Mouse (Mus musculus) stomach, embryonic 14.5 days (tissue): Measurements from ENCODE around the gene Cdk6. TPM values are rescaled to one million over a fixed set of nuclear protein-coding genes. Genes with fewer than 3 reads are reported as not detected.

ENCODE experiments used
- ATAC-seq: fragments of 200-750 bp; cut with Nextera tagmentation; 2 replicates; pipeline ENCODE4 v1.8.0; 2017; ENCODE audit warnings: low read depth, moderate TSS enrichment; ENCODE audit not compliant: insufficient number of reproducible peaks, insufficient read depth, low FRiP score
- H3K27ac ChIP-seq: fragments of 300-500 bp; sonication (generic); 2 replicates; pipeline ENCODE4 v1.5.1; 2014; ENCODE audit warnings: mild to moderate bottlenecking, low read length, moderate library complexity, mixed read lengths
- H3K27me3 ChIP-seq: fragments of 300-500 bp; sonication (generic); 2 replicates; pipeline ENCODE4 v1.6.1; 2014; ENCODE audit warnings: low read length, control low read depth, mixed read lengths; ENCODE audit not compliant: control insufficient read depth, insufficient read depth
- H3K36me3 ChIP-seq: fragments of 300-500 bp; sonication (generic); 2 replicates; pipeline ENCODE4 v1.6.1; 2014; ENCODE audit warnings: mild to moderate bottlenecking, control low read depth, low read length, moderate library complexity, mixed read lengths; ENCODE audit not compliant: control insufficient read depth, insufficient read depth
- H3K4me1 ChIP-seq: fragments of 300-500 bp; sonication (generic); 2 replicates; pipeline ENCODE4 v1.6.1; 2014; ENCODE audit warnings: low read length, control low read depth, mixed read lengths; ENCODE audit not compliant: control insufficient read depth, insufficient read depth
- H3K4me2 ChIP-seq: fragments of 300-500 bp; sonication (generic); replicated peaks from 2 replicates; pipeline ENCODE4 v1.6.1; 2014; ENCODE audit warnings: low read depth, low read length, control low read depth
- H3K4me3 ChIP-seq: fragments of 300-500 bp; sonication (generic); 2 replicates; pipeline ENCODE4 v1.5.1; 2014; ENCODE audit warnings: low read depth, low read length, control low read depth
- H3K9ac ChIP-seq: fragments of 300-500 bp; sonication (generic); replicated peaks from 2 replicates; pipeline ENCODE4 v1.6.1; 2014; ENCODE audit warnings: low read depth, mild to moderate bottlenecking, control low read depth, low read length, moderate library complexity, mixed read lengths
- H3K9me3 ChIP-seq: fragments of 300-500 bp; sonication (generic); 2 replicates; pipeline ENCODE4 v1.6.1; 2016; ENCODE audit warnings: low read depth, low read length, control low read depth; ENCODE audit not compliant: control insufficient read depth
- WGBS: fragments of 180-500 bp; shearing (Covaris S2); extraction: QIAGEN DNeasy Blood & Tissue Kit; methylation state at CpG from one replicate; pipeline ENCODE4 v1.1.7; 2014; 5-methylcytosine and 5-hydroxymethylcytosine counted together
- polyA plus RNA-seq: library from polyadenylated mRNA; unstranded; fragments of >200 nt; fragmentation: Nextera tagmentation; extraction: Ambion mirVana; gene quantifications from 2 replicates; pipeline ENCODE4 v1.2.1, GENCODE M21; 2014

The Cdk6 gene
- polyA plus RNA-seq, 1 experiment from 2014 or later = 36.8 TPM

DNA sequence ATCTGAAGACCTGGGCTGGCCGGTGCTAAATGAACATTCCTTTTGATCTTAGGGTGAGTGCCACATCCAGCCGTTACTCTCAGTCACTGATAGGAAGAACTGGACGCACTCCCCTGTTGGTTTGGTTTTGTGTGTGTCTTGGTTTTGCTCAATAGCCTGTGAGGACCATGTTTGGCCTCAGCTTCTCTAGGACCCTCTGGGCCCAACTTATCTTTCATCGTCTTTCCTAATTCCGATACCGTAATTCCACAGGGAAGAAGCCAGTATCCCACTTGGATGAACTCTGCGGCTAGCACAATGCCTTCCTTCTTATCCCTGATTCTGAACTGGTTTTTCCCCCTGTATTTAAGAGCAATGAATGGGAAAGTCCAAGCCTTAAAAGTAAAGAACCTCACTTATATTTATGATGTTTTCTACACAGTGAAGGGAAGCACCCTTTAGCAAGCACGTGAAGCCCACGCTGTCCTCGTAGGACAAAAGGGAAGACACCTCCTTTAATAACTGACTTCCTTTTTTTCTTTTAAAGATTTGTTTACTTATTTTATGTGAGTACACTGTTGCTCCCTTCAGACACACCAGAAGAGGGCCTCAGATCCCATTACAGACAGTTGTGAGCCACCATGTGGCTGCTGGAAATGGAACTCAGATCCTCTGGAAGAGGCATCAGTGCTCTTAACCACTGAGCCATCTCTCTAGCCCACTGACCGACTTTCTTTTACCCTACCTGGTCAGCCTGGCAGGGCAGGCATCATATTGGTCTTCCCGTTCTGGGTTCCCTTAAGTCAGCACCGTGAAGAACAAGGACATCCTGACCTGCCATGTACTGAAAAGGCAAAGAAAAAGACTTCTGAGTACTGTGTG lies 151.7 kb downstream of the Cdk6 start:
- Histone ChIP-seq H3K36me3 (no peaks in the 10 kb centered on the region), H3K27ac (no peak overlapping the region), H3K9ac (no peak overlapping the region), H3K4me1 (peaks cover 3% of the 10 kb centered on the region; the same call in 1 of the 2 replicates), H3K4me3 (no peak overlapping the region), H3K4me2 (no peak overlapping the region), H3K27me3 (no peaks in the 10 kb centered on the region), H3K9me3 (no peaks in the 10 kb centered on the region)
- 89% methylated on average over 13 of the region's 13 CpGs for WGBS
- no peak for ATAC-seq

DNA sequence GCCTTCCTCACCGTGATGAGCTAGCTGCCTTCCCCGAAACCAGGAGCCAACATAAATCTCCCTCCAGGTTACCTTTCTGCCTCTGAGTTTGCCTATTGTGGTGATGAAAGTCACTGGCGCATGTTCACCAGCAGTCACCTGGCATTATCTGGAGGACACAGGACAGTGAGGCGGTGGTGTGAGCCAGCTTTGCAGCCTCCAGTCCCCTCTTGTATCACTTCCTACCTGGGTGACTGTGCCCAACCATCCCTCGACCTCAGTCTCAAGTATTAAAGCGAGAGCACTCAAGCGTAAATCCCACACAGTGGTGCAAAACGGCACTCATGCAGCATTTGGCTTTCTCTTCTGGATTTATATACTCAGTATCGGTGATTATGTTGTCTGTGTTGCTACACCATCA lies 152.7 kb downstream of the Cdk6 start:
- Histone ChIP-seq H3K9ac (no peak overlapping the region), H3K27me3 (no peaks in the 10 kb centered on the region), H3K4me1 (no peaks in the 10 kb centered on the region), H3K4me3 (no peak overlapping the region), H3K27ac (no peak overlapping the region), H3K9me3 (no peaks in the 10 kb centered on the region), H3K36me3 (no peaks in the 10 kb centered on the region), H3K4me2 (no peak overlapping the region)
- WGBS = 91% methylated on average over 9 of the region's 9 CpGs
- no peak for ATAC-seq

DNA sequence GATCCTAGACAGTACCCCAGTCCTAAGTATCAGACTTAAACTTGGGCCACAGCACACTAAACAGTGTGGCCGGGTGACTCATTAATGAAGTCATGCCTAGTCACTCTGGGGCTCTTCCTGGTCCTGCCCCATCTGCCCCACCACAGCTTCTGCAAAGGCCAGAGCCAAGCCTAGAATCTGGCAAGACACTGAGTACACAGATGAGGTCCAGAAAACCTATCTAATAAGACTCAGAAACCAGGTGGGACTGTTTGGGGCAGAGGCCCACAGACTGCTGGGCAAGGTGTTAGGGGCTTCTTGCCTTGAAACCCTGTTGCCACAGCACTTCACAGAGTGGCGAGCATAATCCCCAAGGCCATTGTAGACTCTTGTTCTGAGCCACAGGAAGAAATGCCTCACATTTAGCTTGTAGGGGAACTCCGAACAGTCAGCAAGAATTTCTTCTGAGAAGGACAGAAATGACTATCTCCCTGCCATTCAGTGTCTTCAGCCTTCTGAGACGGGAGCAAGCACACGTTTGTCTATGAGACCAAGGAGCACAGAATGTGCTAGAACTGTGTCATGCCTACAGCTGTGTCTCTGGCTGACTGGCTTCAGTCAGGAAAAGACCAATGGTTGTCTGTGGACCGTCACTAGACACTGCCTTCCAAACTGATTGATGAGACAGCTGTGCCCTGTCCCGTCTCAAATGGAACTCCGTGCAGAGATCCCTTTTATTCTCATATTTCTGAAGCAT lies 153.3 kb downstream of the Cdk6 start:
- 67% methylated on average over 8 of the region's 8 CpGs for WGBS
- H3K4me3 ChIP-seq = no peak overlapping the region
- H3K4me2 ChIP-seq = no peak overlapping the region
- no peaks in the 10 kb centered on the region for H3K4me1 ChIP-seq
- no peak overlapping the region for H3K27ac ChIP-seq
- H3K36me3 ChIP-seq = no peaks in the 10 kb centered on the region
- ATAC-seq = no peak
- no peaks in the 10 kb centered on the region for H3K9me3 ChIP-seq
- no peaks in the 10 kb centered on the region for H3K27me3 ChIP-seq
- no peak overlapping the region for H3K9ac ChIP-seq

DNA sequence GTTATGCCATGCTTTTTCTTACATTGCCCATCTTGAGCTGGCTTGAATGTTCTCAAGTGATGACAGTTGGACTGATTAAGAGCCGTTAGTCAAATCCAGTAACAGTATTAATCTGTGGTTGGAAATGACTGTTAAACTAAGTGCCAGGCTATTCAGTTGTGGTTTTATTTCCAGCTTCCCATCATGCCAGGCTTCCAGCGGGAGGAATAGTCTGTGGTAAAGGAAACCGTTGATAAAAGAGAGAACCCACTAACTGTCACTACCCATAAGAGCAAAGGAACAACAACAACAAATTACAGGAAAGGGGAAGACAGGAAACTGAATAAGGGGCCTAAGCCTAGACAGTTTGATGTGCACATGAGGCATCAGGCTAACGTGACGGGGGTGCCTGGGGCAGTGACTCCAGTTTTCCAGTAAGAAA lies 156.2 kb downstream of the Cdk6 start:
- H3K4me3 ChIP-seq = no peak overlapping the region
- H3K9ac ChIP-seq = no peak overlapping the region
- H3K4me2 ChIP-seq = no peak overlapping the region
- H3K27ac ChIP-seq = no peak overlapping the region
- WGBS = 83% methylated on average over 5 of the region's 5 CpGs
- H3K9me3 ChIP-seq = no peaks in the 10 kb centered on the region
- no peak for ATAC-seq
- H3K27me3 ChIP-seq = no peaks in the 10 kb centered on the region
- H3K36me3 ChIP-seq = no peaks in the 10 kb centered on the region
- H3K4me1 ChIP-seq = no peaks in the 10 kb centered on the region

DNA sequence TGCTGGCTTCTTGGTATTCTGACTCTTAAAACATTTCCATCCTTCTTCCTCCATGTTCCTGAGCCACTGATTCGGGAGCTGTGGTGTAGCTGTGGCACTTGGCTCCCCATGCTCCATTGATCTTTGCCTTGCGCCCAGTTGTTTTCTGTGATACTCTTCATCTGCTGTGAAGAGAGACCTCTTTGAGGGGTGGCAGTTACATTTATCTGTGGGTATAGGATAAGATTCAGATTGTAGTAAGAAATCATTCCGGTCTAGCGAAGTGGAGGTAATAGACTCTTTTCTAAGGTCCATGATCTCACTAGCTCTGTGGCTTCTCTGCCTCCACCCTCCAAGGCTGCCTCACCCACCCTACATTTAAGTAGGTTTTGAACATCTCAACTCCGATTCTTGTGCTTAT lies 159.0 kb downstream of the Cdk6 start:
- no peak overlapping the region for H3K4me2 ChIP-seq
- H3K27me3 ChIP-seq = no peaks in the 10 kb centered on the region
- no peak for ATAC-seq
- WGBS = 88% methylated on average over 5 of the region's 5 CpGs
- H3K36me3 ChIP-seq = no peaks in the 10 kb centered on the region
- no peaks in the 10 kb centered on the region for H3K4me1 ChIP-seq
- H3K27ac ChIP-seq = no peak overlapping the region
- H3K9me3 ChIP-seq = no peaks in the 10 kb centered on the region
- H3K9ac ChIP-seq = no peak overlapping the region
- H3K4me3 ChIP-seq = no peak overlapping the region

DNA sequence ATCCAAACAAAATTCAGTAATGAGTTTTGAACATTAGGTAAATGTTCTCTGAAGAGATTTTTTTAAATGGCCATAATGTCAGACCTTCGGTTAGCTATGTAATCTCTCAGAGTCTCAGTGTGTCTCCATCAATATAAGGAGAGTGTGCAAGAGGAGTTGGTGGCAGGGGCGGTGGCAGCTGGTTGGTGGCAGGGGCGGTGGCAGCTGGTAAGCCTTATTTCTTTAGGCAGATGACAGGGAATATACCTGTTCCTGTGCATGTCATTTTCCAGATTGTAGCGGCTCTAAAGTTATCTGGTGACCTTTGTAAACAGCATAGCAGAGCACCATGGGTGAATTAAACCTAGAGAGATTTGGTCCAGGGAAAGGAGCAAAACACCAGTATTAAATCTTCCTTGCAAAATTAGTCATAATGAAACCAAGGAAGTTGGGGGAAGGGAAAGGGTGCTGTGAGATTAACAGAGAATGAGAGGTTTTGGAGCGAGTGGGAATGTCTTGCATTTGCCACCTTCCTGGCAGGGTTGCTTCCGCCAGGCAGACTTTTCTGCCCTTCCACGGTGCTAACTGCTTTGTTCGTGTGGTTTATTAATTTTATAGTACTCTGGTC lies 159.8 kb downstream of the Cdk6 start:
- no peak overlapping the region for H3K9ac ChIP-seq
- H3K36me3 ChIP-seq = no peaks in the 10 kb centered on the region
- ATAC-seq = no peak
- no peaks in the 10 kb centered on the region for H3K4me1 ChIP-seq
- no peaks in the 10 kb centered on the region for H3K27me3 ChIP-seq
- no peaks in the 10 kb centered on the region for H3K9me3 ChIP-seq
- H3K27ac ChIP-seq = no peak overlapping the region
- H3K4me3 ChIP-seq = no peak overlapping the region
- WGBS = 64% methylated on average over 8 of the region's 8 CpGs
- H3K4me2 ChIP-seq = no peak overlapping the region

DNA sequence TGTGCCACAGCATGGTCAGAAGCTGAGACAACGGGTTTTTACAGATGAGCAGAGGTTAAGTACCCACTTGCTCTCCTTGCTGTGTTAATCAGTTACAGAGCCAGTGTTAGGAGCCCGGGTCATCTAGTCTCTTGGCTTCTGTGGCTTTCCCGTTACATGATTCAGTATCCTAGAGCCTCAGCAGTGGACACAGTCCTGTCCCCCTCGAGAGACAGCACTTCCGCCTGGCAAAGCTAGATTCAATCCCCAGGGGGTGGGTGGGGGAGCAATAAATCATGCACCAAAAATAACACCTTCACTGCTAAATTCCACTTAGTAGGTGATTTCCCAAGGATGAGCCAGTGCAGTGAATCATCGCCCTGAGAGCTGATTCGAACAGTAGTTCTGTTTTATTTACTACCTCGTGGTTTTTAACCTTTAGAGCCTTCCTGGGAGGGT lies 160.3 kb downstream of the Cdk6 start:
- Histone ChIP-seq H3K9me3 (no peaks in the 10 kb centered on the region), H3K9ac (no peak overlapping the region), H3K4me1 (no peaks in the 10 kb centered on the region), H3K4me2 (no peak overlapping the region), H3K27ac (no peak overlapping the region), H3K36me3 (no peaks in the 10 kb centered on the region), H3K4me3 (no peak overlapping the region), H3K27me3 (no peaks in the 10 kb centered on the region)
- WGBS = 28% methylated on average over 8 of the region's 8 CpGs
- no peak for ATAC-seq

DNA sequence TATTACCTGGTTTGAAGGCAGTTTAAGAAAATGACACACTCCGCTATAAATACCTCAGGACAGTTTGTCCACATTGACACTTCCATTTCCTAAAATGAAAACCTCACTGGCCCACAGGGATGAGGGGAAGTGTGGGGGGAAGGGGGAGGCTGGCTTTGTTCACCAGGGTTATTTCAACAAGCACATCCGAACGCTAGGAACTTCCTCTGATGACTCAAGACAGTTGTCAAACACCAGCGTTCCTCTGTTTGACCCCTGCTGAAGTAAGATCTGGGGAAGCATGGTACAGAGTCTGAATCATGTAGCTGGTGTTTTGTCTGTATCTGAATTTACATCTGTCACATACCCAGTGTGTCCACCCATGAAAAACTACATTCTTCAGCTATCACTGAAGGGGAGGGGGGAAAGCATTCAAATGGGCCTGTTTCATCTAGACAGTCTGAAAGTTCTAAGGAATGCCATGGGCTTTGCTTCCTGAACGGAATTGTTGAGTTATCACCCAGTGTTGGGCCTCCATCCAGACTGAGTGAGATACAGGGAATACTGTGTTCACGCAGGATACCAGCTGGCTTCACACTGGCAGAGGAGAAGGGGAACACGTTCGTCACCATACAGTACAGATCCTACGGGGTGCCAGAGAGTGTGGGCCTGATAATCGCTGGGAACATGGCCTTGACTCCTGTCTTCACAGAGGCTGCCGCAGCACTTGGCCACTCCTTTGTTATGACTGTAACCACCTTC lies 161.5 kb downstream of the Cdk6 start:
- Histone ChIP-seq H3K4me1 (no peaks in the 10 kb centered on the region), H3K9ac (no peak overlapping the region), H3K27me3 (no peaks in the 10 kb centered on the region), H3K9me3 (no peaks in the 10 kb centered on the region), H3K36me3 (no peaks in the 10 kb centered on the region), H3K27ac (no peak overlapping the region), H3K4me3 (no peak overlapping the region), H3K4me2 (no peak overlapping the region)
- ATAC-seq = no peak; the same call in 1 of the 2 replicates
- WGBS = 47% methylated on average over 11 of the region's 11 CpGs
